Mouse (Mus musculus) lung, embryonic 14.5 days (tissue): Measurements from ENCODE around the gene Hivep2. TPM values are rescaled to one million over a fixed set of nuclear protein-coding genes. Genes with fewer than 3 reads are reported as not detected.
A peak's percentile ranks its signal among the peaks of the same experiment; 100 is the strongest.

Experiments used
- ATAC-seq: fragments of 200-750 bp; cut with Nextera tagmentation; 2 replicates; pipeline ENCODE4 v1.8.0; 2017; ENCODE audit warnings: mild to moderate bottlenecking, moderate TSS enrichment, moderate library complexity; ENCODE audit not compliant: insufficient read depth
- DNase-seq: peaks from one replicate; pipeline ENCODE4 v3.0.0-alpha.2; 2015
- H3K27ac ChIP-seq: fragments of 300-500 bp; sonication (generic); 2 replicates; pipeline ENCODE4 v1.5.1; 2014; ENCODE audit warnings: low read depth, mild to moderate bottlenecking, moderate library complexity
- H3K27me3 ChIP-seq: fragments of 300-500 bp; sonication (generic); 2 replicates; pipeline ENCODE4 v1.6.1; 2014; ENCODE audit warnings: low read length, control low read depth; ENCODE audit not compliant: insufficient read depth
- H3K36me3 ChIP-seq: fragments of 300-500 bp; sonication (generic); 2 replicates; pipeline ENCODE4 v1.6.1; 2014; ENCODE audit warnings: control low read depth; ENCODE audit not compliant: insufficient read depth
- H3K4me1 ChIP-seq: fragments of 300-500 bp; sonication (generic); 2 replicates; pipeline ENCODE4 v1.6.1; 2014; ENCODE audit warnings: antibody characterized with exemption, control low read depth; ENCODE audit not compliant: insufficient read depth
- H3K4me2 ChIP-seq: fragments of 300-500 bp; sonication (generic); 2 replicates; pipeline ENCODE4 v1.6.1; 2014; ENCODE audit warnings: mild to moderate bottlenecking
- H3K4me3 ChIP-seq: fragments of 300-500 bp; sonication (generic); 2 replicates; pipeline ENCODE4 v1.5.1; 2014; ENCODE audit warnings: low read depth, low read length
- H3K9ac ChIP-seq: fragments of 300-500 bp; sonication (generic); 2 replicates; pipeline ENCODE4 v1.6.1; 2014
- H3K9me3 ChIP-seq: fragments of 300-500 bp; sonication (generic); 2 replicates; pipeline ENCODE4 v1.6.1; 2016; ENCODE audit warnings: low read depth, low read length, control low read depth
- CTCF ChIP-seq: IDR thresholded peaks from 2 replicates; pipeline ENCODE4 v1.5.1; 2016; ENCODE audit warnings: antibody characterized with exemption, low read depth
- WGBS: fragments of 180-500 bp; shearing (Covaris S2); extraction: QIAGEN DNeasy Blood & Tissue Kit; methylation state at CpG from one replicate; pipeline ENCODE4 v1.1.7; 2014; 5-methylcytosine and 5-hydroxymethylcytosine counted together
- polyA plus RNA-seq: library from polyadenylated mRNA; unstranded; fragments of >200 nt; fragmentation: Nextera tagmentation; extraction: Ambion mirVana; gene quantifications from 2 replicates; pipeline ENCODE4 v1.2.1, GENCODE M21; 2014

Gene Hivep2
- polyA plus RNA-seq, 1 experiment from 2014 or later = 5.3 TPM

DNA sequence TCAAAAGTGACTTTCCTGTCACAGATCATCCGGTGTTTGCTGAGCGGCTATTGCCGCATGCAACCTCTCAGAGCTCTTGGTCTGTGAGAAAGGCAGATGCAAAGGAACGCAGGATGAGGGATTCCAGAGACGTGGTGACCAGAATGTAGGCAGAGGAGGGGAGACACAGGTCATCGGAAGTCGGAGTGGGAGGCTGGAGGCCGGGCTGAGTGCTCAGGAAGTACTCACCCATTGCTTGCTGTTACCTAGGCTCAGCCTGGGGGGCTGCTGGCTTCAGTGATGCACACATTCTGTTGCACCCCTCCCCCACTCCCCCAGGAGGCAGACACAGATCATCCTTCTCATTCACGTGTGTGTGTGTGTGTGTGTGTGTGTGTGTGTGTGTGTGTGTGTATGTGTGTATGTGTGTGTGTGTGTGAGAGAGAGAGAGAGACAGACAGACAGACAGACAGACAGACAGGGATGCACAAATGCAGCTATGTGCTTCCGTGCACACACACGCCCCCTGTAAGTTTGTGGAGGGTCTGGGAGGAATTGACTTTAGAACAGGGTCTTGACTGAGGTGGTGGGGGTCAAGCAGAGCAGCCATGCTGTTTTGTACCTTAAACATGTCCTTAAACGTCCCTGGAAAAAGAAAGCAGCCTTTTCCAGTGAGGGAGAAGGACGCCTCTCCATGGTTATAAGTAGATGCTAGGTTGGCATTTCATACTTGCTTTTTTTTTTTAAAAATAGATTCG is 78.3 kb downstream of the Hivep2 start:
- H3K4me2 ChIP-seq = no peak overlapping the region
- 46% methylated on average over 14 of the region's 14 CpGs for WGBS
- peaks cover 5% of the 10 kb centered on the region; the same call in 1 of the 2 replicates for H3K4me1 ChIP-seq
- H3K9ac ChIP-seq = no peak overlapping the region
- H3K27ac ChIP-seq = no peak overlapping the region
- no peak overlapping the region for H3K4me3 ChIP-seq
- ATAC-seq (no peak), DNase-seq (no peak)
- H3K27me3 ChIP-seq = no peaks in the 10 kb centered on the region
- H3K36me3 ChIP-seq = no peaks in the 10 kb centered on the region
- TF ChIP-seq CTCF = no peak
- no peaks in the 10 kb centered on the region for H3K9me3 ChIP-seq

DNA sequence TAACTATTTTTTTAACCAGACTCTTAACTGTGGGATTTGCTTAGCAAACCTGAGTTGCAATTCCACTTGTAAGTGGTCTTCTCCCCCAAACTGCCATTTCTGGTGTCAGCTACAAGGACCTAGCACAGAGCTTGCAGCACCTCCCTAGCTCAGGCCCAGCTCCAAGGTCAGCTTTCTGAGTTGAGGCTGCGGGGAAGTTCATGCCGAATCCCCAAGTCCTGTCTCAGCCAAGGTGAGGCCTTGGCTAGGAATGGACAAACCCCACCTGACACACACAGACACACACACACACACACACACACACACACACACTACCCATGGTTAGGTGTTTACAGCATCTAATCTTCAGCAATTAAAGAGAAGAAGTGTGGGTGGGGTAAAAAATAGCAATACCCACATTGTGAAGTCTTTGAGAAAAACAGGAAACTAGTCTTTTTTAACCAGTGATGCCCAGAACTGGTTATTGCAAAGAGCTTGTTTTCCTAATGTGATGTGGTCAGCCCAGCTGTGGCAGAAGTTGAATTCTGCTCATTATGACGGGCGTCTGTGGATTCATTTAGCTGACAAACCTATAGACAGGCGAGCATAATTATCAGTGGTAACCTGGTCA is 79.0 kb downstream of the Hivep2 start:
- no peak for ATAC-seq
- Histone ChIP-seq H3K36me3 (no peaks in the 10 kb centered on the region), H3K27ac (no peak overlapping the region), H3K4me2 (no peak overlapping the region), H3K4me3 (no peak overlapping the region), H3K9me3 (no peaks in the 10 kb centered on the region), H3K27me3 (no peaks in the 10 kb centered on the region), H3K9ac (no peak overlapping the region), H3K4me1 (peaks cover 5% of the 10 kb centered on the region; the same call in 1 of the 2 replicates)
- no peak for TF ChIP-seq CTCF
- 82% methylated on average over 5 of the region's 5 CpGs for WGBS
- no peak for DNase-seq

DNA sequence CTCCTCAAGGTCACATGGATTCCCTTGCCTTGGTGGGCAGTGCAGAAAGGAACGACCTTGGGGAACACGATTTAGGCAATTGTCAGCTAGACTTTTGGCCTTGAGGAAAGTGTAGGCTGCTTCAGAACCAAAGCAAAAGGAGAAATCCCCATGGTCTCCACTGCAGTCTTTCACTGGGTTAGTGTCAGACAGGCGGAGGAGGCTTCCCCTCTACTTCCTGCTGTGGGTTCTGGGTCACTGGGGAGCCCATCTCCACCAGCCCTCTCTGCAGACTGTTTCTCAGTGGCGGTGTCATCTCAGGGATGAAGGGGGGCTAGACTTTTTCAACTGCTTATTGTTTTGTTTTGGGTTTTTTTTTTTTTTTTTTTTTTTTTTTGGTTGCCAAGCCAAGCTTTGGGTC is 79.9 kb downstream of the Hivep2 start:
- H3K36me3 ChIP-seq = no peaks in the 10 kb centered on the region
- H3K9ac ChIP-seq = no peak overlapping the region
- ATAC-seq (no peak), DNase-seq (no peak)
- no peak overlapping the region for H3K4me3 ChIP-seq
- no peaks in the 10 kb centered on the region for H3K9me3 ChIP-seq
- no peak overlapping the region for H3K4me2 ChIP-seq
- peaks cover 5% of the 10 kb centered on the region; the same call in 1 of the 2 replicates for H3K4me1 ChIP-seq
- 46% methylated on average over 4 of the region's 4 CpGs for WGBS
- no peak for TF ChIP-seq CTCF
- no peak overlapping the region for H3K27ac ChIP-seq
- no peaks in the 10 kb centered on the region for H3K27me3 ChIP-seq

DNA sequence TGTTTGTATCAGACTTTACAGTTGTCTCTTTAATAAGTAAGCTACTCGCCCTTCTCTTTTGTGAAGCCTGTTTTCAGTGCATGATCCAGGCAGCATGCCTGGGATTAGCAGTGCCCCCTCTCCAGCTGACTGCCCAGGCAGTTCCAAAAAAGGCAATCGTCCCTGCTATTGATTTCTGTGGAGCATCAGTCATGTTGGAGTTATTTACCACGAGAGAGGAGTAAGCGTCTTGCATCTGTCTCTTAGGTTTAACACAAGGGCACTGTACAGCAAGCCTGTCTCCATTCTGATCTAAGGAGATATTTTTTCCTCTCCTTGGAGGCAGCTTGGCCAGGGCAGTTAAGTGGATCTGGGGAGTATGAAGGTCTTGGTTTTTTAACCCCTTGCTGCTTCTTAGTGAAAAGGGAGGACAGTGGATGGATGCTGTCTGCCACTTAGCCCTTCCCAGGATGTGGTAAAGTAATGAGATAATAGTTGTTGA is 80.3 kb downstream of the Hivep2 start:
- Histone ChIP-seq H3K4me1 (peaks cover 5% of the 10 kb centered on the region; the same call in 1 of the 2 replicates), H3K9ac (no peak overlapping the region)

DNA sequence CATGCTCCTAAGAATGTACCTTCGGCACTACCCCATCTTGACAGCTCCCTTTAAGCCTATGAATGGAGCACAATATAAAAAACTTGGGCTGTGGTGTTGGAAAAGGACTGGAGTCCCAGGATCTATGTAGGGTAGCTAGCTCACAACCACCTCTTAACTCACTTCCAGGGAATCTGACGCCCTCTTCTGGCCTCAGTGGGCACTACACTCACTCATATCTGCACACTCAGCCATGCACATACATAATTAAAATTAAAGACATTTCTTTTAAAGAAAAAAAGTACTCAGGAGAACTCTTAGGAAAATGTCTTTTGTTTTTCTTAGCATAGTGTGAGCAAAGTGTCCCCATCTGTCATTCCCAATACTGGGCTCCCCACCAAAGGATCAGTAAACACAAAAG is 81.1 kb downstream of the Hivep2 start:
- ATAC-seq (no peak), DNase-seq (no peak)
- Histone ChIP-seq H3K4me2 (no peak overlapping the region), H3K36me3 (no peaks in the 10 kb centered on the region), H3K9me3 (no peaks in the 10 kb centered on the region), H3K27me3 (no peaks in the 10 kb centered on the region), H3K4me3 (no peak overlapping the region), H3K4me1 (peaks cover 5% of the 10 kb centered on the region; the same call in 1 of the 2 replicates), H3K27ac (no peak overlapping the region), H3K9ac (no peak overlapping the region)
- TF ChIP-seq CTCF = peak; percentile 47
- WGBS = 67% methylated on average over 2 of the region's 2 CpGs

More for the DNA sequence above, 80.3 kb downstream of the Hivep2 start:
- no peak for DNase-seq
- H3K36me3 ChIP-seq = no peaks in the 10 kb centered on the region
- no peak for ATAC-seq
- H3K27me3 ChIP-seq = no peaks in the 10 kb centered on the region
- H3K4me2 ChIP-seq = no peak overlapping the region
- no peak overlapping the region for H3K27ac ChIP-seq
- TF ChIP-seq CTCF = no peak
- no peaks in the 10 kb centered on the region for H3K9me3 ChIP-seq
- 33% methylated on average over 4 of the region's 4 CpGs for WGBS
- no peak overlapping the region for H3K4me3 ChIP-seq

DNA sequence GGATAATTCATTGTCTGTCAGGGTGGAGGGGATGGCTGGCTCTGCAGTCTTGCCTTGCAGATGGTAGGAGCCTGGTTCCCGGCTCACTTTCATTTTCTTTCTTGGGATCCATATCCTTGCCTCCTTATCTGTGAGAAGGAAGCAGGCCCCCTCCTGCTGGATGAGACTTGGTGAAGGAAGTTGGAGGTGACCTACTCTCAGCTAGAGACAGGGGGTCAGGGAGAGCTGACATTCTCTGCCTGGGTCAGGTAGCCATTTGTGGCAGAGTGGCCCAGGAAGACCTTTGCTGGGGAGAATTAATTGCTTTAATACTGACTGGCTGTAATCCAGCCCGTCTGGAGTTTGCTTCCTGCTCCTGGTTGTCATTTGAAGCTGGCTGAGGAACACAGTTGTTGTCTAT is 81.8 kb downstream of the Hivep2 start:
- Histone ChIP-seq H3K9ac (no peak overlapping the region), H3K4me3 (no peak overlapping the region), H3K9me3 (no peaks in the 10 kb centered on the region), H3K27me3 (no peaks in the 10 kb centered on the region), H3K27ac (no peak overlapping the region), H3K36me3 (no peaks in the 10 kb centered on the region), H3K4me1 (peaks cover 5% of the 10 kb centered on the region; the same call in 1 of the 2 replicates), H3K4me2 (no peak overlapping the region)
- no peak for TF ChIP-seq CTCF
- 28% methylated on average over 2 of the region's 2 CpGs for WGBS
- DNase-seq (no peak), ATAC-seq (peak; percentile 30; the same call in 1 of the 2 replicates)

DNA sequence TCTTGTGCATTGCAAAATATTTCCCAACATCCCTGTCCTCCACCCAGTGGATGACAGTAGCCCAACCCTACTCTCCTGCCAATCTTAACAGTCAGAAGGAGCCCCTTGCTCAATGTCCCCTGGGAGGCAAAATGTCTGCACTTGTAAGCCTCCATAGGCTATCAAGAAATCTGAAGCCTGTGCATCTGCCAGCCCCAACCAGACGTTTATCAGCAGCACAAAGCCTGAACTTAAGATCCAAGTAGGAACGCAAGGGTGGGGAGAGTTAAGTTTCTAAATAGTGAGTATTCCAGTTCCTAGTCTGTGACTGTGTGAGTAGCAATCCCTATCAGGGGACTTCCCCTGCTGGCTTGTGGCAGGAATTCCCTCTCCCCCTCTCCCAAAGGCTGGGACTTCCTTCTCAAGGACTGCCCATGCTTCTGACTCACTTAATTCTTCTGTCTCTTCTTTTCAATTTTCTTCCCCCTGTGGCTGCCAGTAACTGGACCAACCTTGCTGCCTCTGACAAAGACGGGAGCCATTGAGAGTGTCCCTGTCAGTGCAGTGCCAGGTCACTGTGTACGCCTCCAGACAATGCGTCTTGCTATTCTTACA is 82.5 kb downstream of the Hivep2 start:
- Histone ChIP-seq H3K36me3 (no peaks in the 10 kb centered on the region), H3K4me1 (peaks cover 5% of the 10 kb centered on the region; the same call in 1 of the 2 replicates), H3K4me2 (no peak overlapping the region), H3K27ac (no peak overlapping the region), H3K9me3 (no peaks in the 10 kb centered on the region), H3K4me3 (no peak overlapping the region), H3K27me3 (no peaks in the 10 kb centered on the region), H3K9ac (no peak overlapping the region)
- DNase-seq (no peak), ATAC-seq (peak; percentile 49; the same call in 1 of the 2 replicates)
- 51% methylated on average over 5 of the region's 5 CpGs for WGBS
- TF ChIP-seq CTCF = no peak
